Mouse (Mus musculus) megakaryocyte, adult 5-6 weeks (primary cell): ENCODE results near the gene Cux1. TPM values are rescaled to one million over a fixed set of nuclear protein-coding genes. Genes with fewer than 3 reads are reported as not detected.
A peak's percentile ranks its signal among the peaks of the same experiment; 100 is the strongest.

Experiments
- ATAC-seq: 2 replicates; pipeline ENCODE4 v1.8.0; 2016; ENCODE audit warnings: mild to moderate bottlenecking, inconsistent platforms; ENCODE audit not compliant: poor library complexity, severe bottlenecking
- total RNA-seq, 2 experiments: library from RNA; stranded (forward) in 1 of 2; stranded (reverse) in 1 of 2; fragments of 153-499, 151-499 nt in 1 of 2; fragments of 221-1000, 200-1000 nt in 1 of 2; gene quantifications; 2 replicates each; pipeline versions ENCODE4 v1.2.3 to v1.2.4; 2015 to 2017

Cux1 gene
- total RNA-seq, 2 experiments from 2014 or later = 74.0 to 77.4 TPM

DNA sequence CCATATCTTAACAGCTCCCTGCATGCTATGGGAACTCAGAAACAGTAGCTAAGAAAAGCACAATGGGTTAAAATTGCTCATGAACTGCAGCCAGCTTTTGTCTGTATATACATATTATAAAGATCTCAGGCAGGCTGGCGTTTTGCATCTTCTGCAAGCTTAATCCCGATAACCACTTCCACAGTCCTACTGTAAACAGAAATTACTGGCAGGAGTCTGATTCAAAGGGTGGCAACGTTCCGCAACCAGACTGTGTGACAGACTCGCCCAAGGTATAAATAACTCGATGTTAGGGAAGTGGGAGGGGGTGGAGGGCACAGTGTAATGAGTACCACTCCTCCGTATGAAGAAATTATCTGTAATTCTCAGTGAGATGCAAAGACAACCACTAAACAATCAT lies 55.9 kb downstream of the Cux1 start:
- peak; percentile 54 for ATAC-seq

DNA sequence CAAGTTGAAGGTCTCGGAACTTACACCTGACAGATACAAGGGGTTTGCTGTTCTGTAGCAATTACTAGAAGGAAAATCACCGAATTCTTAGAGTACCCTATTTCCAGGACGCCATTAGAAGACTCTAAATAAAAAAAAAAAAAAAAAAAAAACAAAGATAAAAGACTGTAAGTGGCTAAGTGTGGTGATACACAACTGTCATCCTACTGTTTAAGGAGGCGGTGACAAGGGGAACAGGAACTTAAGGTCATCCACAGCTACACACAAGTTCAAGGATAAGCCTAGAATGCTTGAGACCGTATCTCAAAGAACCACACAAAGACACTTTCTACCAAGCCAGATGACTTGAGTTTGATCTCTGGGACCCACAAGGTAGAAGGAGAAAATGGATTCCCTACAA lies 56.7 kb downstream of the Cux1 start:
- no peak for ATAC-seq

DNA sequence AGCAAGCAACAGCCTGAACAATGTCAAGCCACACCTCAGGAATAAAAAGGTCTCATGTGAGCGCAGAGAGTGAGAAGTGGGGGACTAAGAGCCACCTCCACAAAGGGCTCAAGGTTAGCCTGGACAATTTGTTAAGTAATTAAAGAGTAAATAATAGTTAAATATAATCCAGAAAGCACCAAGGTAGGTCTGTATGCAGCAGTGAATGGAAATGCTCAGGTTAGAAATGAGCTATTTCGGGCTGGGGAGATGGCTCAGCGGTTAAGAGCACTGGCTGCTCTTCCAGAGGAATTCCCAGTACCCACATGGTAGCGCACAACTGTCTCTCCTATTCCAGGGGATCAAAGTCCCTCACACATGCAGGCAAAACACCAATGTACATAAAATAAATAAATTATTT lies 59.7 kb downstream of the Cux1 start:
- ATAC-seq = no peak

DNA sequence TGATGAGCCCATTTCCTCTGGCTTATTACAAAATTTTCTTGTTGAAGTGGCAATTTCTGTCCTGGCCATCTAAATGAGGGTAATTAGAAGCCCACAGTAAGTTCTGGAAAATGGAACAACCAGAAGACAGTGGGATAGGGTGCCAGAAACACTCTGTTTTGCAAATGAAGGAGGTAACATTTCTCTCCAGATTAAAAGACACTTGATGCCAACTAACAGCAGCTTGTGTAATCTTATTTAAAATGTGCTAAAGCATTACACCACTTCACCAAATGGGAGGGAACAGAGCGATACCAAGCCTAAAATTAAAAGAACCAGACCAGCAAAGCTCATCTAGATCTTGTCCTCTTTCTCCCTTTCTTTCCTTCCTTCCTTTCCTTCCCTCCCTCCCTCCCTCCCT lies 61.0 kb downstream of the Cux1 start:
- ATAC-seq = no peak

DNA sequence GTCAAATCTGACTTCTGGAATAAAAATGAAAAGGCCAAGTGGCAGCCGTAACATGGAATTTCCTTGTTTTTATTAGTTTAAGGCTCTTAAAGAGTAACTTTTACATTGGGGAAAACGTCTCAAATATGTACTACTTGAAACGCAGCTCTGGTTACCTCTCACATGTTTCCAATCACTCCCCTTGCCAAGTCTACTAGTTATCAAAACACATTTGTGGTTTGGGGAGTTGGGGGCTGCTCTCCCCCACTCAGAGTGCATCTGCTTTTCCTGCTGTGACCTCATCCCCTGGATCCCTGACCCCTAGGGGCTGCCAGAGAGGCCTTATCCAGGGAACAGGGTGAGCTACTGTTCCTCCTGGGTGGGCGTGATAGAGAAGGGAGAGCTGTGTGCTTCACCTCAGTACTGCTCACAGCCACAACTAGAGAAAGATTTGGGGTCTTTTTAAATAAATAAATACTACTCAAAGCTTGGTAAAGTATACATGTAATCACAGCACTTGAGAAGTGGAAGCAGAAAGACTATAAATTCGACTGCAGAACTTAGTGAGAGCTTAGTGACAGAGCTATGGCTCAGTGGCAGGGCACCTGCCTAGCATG lies 64.7 kb downstream of the Cux1 start:
- no peak for ATAC-seq

DNA sequence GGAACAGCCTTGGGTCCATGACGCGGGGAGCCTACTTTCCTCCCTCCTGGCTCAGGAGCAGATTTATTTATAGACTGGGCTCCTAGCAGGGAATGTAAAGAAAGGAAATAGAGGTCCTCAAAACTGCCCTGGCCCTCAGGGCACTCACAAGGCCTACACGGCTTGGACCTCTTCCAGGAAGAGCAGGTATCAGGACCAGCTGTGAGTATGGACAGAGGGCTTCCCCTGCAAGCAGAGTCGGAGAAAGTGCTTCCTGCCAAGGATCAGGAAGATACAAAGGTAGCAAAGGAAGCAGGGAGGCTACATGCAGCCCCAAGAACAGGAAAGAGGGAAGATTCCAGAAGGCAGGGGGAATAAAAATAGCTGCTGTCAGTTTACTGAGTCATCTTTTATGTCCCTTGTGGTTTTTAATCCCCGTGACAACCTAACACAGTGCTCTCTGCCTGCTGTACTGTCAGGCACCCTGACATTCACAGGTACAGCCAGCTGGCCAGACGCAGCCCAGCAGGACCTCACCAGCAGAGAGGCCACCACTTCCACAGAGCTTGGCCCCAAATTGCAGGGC lies 66.9 kb downstream of the Cux1 start:
- no peak for ATAC-seq

DNA sequence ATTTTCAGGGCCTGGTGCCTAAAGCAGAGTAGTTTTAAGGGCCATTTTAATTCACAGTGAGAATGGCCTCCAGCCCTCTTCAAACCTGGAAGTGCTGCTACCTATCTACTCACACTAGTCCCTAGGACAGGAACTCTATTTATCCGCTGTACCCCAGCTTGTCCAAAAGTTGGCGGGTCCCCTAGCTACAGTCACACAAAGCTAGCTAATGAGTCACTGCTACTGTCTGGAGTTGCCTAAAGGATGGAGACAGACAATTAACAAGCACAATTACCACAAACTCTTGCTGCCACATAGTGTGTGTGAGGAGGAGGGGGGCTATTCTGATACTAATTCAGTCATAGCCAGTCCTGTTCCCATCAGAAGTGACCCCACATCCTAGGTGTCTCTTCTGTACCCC lies 68.0 kb downstream of the Cux1 start:
- ATAC-seq = no peak

DNA sequence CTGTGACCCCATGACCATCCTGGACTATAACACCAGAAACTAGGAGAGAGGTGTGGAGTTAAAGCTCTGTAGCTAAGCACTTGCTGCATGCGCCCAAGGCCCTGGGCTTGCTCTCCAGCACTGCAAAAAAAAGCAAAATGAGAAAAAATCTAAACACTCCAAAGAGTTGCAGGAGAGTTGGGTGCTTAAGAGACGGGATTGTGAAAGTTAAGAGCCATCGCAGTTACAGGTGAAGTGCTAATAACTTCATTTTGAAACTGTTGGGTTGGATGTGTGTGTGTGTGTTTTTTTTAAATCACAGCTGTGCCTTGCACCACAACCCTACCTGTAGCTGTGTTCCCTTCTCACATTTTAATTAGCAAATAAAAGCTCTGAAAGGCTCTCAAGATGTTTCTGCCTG lies 68.5 kb downstream of the Cux1 start:
- ATAC-seq = no peak

DNA sequence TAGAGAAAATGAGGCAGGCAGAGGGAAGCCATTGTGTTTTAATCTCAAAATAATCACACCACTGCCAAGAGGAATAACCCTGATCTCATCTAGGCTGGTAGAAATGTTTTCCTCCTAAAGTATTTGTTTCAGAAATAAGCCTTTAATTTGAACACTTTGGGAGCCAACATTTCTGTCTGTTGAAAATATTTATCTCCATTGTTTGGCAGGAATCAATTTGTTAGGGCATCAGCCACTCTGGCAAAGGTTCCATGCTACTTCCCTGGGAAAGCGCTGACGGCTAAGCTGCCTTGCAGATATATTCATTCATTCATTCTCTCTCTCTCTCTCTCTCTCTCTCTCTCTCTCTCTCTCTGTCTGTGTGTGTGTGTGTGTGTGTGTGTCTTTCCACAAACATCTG lies 70.0 kb downstream of the Cux1 start:
- ATAC-seq = no peak

DNA sequence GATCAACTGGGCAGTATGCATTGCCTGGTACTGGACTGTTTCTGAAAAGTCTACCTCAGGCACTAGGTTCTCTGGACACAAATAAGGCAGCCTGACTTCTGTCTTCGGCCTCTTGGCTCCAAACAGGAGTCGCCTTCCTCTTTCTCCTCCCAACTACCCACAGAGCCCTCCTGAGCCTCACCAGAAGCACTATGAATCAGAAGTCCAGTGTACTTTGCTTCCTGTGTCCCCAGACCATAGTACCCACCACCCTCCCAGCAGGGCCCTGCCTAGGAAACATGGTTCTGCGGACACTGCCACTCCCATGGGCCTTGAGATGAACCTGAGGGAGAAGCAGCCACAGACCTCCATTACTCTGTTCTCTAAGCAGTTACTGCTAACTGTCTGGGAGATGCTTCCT lies 71.7 kb downstream of the Cux1 start:
- ATAC-seq = peak; percentile 43

DNA sequence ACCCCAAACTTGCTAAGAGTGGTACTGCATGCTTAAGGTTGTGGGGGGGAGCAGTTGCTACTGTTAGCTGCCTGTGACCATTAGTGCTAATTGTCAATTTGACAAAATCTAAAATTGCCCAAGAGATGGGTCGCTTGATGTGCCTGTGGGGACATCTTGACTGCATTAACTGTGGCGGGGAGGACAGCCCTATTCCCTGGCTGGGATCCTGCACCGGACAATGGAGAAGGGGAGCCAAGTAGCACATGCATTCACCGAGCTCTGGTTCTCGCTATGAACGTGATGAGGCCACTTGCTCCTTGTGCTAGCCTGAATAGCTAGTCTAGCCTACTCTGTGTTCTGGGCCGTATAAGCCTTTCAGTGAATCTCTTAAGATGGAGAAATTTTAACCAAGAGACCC lies 72.4 kb downstream of the Cux1 start:
- no peak for ATAC-seq

DNA sequence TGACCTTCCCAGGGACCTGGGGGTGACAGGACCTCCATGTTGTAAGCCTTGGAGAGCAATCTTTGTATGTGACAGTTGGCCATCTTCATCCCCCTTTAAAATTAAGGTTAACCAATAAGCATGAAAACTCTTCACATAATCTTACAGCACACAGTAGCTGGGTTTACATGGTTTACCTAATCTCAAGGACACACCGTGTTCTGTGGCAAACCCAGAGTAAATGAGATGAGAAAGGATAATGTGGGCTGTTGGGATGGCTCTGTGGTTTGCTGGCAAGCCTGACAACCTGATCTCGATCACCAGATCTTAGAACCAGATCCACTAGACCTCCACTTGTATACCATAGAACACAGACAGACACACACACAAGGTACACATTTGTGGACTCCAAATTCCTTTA lies 73.0 kb downstream of the Cux1 start:
- no peak for ATAC-seq

DNA sequence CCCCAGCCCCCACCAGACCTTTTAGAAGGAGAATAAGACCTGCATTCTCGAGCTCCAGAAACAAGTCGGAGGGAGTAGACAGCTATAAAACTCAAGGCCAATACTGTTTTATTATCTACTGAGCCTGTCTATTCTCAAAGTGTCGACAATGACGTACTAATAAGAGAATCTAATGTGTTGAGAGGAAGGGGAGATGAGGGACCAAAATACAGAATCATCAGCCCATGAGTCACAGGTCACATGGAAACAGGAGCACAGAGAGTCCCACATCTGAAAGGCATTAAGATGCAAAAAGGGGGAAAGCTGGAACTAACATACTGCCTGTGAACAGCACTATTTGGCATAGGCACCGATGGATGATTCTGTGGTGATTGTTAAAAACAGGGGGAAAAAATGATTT lies 77.8 kb downstream of the Cux1 start:
- no peak for ATAC-seq

DNA sequence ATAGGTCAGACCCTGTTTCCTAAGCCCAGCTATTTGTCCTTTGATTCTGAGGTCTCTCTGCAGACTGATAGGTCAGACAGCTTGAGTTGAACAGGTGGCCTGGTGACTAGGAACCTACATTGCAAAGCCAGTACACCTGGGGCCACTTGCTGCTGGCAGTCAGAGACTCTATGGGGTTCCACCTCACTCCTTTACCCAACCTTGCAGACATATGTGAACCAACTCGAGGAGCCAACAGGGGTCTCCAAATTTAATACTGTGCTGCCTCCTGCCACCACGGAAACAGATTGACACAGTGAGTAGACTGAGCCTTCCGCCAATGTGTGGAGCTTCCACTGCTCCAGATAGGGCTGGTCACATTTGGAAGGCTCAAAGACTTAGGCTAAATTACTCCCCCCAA lies 78.6 kb downstream of the Cux1 start:
- no peak for ATAC-seq

DNA sequence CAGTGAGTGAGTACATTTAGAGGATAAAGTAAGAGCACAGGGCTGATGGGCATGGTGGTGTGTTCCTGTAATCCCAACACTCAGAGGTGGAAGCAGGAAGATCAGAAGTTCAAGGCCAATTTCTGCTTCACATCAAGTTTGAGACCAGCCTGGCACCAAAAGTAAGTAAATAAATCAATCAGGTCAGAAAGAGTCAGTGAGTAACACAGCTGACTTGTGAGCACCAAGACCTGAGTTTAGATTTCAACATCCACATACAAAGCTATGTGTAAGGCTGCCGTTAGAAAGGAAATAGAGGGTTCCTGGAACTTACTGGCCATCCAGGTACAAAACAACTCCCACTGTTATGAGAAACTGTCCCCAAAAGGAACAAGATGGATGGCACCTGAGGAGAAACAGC lies 79.1 kb downstream of the Cux1 start:
- ATAC-seq = no peak

DNA sequence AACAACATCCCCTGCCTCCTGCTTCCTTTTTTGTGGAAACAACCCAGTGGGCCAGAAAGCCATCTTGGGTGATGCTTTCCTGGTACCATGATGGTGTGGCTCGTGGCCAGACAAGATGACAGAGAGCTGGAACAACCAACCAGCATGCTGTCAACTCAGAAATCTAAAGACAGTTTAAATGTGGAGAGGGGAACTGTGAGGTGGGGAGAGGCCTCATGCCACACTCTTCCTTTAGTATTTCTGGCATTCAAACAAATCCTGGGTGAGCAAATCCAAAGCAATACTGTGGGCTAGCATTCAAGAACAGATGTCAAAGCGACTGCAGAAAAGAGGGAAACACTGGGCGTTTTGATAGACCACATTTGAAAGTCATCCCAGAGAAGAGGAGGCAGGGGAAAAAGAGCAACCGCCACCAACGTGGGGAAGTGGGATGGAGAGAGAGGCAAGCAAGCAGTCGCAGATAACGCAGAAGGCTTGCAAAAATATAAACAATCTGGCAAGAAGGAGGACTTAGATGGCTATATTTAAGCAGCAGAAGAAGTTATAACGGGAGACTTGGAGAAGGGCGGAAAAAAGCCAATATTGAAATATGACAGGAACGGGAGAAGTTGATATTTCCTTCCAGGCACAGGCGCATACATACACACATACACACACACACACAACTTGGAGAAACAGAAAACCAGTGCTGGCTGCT lies 79.7 kb downstream of the Cux1 start:
- ATAC-seq = no peak

DNA sequence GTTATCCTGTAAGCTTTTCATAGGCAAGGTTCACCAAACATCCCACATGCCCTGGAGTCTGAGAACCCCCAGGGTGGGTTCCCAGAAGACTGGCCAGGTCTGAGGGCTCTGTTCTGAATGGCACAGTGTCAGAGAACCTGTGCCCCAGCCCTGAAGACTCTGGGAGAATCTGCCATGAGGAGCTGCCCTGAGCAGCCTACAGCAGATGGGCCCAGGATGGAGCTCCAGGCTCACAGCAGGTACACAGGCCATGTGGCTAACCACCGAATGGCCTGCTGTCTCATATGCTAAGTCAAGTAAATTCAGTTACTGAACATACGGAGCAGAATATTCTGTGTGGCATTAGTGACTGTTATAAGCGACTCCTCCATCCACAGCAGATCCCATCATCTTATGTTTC lies 80.9 kb downstream of the Cux1 start:
- no peak for ATAC-seq

DNA sequence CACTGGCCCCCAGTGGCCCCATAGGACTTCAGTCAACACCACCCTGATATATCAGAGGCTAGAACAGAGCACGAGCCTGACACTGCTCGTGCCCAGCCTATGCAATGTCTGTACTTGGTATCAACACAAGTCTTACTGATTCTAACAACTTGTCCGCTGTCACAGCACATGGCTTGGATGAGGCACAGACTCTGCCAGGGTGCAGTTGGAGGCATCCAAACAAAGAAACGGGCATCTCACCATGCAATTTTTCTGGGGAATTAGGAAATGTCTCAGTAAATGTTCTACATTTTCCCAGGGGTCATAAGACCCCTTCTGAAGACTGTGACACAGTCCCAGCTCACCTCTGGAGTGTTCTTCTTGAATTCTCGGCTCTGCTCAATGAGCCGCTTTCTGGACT lies 81.9 kb downstream of the Cux1 start:
- no peak for ATAC-seq

DNA sequence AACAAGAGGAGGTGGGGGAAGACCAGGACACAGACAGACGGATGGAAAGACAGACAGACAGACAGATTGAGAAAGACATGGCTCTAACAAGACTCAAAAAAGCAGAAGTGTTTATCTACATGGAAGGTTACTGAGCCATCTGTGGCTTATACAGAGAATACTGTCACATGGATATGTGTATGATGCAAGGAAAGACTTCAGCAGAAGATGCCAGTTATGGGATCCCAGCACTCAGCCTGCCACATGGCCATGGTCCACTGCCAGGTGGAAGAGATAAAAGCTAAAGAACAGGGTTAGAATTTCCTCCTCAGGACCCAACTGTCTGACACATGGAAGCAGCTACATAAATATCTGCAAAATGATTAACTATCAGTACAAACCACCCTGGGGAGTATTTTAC lies 84.9 kb downstream of the Cux1 start:
- ATAC-seq = peak; percentile 75

DNA sequence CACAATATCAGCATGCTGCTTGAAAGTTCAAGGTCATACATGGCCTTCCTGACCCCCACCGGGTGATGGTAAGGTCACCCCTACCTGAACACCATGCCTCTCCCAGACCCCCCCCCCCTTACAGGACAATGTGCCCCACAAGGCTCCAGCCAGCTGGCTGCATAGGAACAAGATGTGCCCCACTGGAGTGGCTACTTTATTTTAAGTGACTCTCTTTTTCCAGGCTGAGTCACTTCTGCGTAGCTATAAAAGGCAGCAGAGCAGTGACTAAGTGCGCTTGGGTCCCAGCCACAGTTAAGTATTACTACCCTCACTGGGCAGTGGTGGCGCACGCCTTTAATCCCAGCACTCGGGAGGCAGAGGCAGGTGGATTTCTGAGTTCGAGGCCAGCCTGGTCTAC lies 86.7 kb downstream of the Cux1 start:
- no peak for ATAC-seq

DNA sequence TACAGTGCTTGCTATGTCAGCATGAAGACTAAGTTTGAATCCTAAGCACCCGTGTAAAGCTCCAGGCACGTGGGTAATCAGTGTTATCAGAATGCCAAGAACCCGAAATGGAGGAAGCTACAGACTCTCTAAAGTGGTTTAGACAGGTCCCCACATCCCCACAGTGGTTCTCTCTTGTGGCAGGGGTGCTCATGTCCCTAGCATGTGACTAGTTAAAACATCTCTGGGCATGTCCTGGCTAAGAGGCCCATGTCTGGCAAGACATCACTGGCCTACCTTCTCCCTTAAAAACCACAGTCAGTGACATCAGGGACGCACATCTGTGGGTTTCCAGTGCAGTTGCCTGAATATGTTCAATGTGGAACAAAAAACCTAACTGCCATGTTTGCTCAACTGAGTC lies 87.5 kb downstream of the Cux1 start:
- ATAC-seq = no peak

DNA sequence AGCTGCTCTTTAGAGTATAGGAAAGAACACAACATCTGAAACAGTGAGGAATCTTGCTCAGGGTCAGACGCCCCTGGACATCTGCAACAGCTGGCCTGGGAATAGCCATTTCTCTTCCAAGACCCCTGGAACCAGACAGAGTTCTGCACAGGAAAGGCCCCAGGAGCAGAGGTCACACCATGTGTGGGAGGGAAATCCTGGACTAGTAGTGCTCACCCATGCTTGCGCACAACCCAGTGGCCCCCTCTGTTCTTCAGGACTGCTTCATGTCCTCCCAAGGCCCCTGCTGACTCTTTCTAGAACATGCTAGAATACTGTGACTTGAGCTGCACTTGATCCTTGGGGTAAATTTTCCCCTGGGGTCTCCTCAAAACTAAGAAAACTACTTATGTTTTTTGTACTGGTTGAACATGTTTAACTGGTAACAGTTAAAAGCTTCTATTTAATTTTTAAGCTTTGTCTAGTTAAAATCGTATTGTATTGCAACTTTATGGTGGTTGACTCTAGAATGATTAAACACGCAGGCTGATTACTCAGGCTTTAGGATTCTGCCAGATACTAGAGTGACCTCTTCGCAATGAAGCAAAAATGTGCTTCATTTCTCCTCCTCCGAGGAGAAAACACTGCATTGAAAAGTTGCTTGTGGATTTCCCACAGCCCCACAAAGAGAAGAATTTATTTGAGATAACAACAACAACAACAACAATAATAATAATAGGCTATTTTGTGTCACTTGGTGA lies 88.1 kb downstream of the Cux1 start:
- ATAC-seq = no peak
